Mouse (Mus musculus) ES-Bruce4 (cell line): ENCODE measurements at regions not wholly inside any gene's neighbourhood (a gene's known extent, or its start where the extent isn't known, plus 50 kb on each side); places are given as distances from the start of the nearest gene placed in this dataset.

Source experiments
- CTCF ChIP-seq: IDR thresholded peaks from one replicate; pipeline ENCODE4 v1.8.1; 2011; ENCODE audit warnings: low read depth, low read length
- EP300 ChIP-seq: IDR thresholded peaks from 2 replicates; pipeline ENCODE4 v1.6.1; 2011; ENCODE audit warnings: low read depth, low read length; ENCODE audit not compliant: insufficient read depth
- POLR2A ChIP-seq: IDR thresholded peaks from one replicate; pipeline ENCODE4 v1.8.1; 2011; ENCODE audit warnings: low read length; ENCODE audit not compliant: insufficient read depth

- TF ChIP-seq POLR2A, result no peak
- TF ChIP-seq CTCF, result no peak
- no peak for TF ChIP-seq EP300
Measured at GRCm38 (mm10) chr12:93088031-93088790, 1239.3 kb upstream of the Sel1l start.
